Mouse (Mus musculus) kidney, postnatal 25 days (tissue): ENCODE measurements around the gene Cmc4.

ENCODE experiments used
- DNase-seq, 2 experiments: peaks; one replicate each; pipeline ENCODE4 v3.0.0; 2021; ENCODE audit warnings: mixed read lengths in 2 of 2

Gene Cmc4

DNA sequence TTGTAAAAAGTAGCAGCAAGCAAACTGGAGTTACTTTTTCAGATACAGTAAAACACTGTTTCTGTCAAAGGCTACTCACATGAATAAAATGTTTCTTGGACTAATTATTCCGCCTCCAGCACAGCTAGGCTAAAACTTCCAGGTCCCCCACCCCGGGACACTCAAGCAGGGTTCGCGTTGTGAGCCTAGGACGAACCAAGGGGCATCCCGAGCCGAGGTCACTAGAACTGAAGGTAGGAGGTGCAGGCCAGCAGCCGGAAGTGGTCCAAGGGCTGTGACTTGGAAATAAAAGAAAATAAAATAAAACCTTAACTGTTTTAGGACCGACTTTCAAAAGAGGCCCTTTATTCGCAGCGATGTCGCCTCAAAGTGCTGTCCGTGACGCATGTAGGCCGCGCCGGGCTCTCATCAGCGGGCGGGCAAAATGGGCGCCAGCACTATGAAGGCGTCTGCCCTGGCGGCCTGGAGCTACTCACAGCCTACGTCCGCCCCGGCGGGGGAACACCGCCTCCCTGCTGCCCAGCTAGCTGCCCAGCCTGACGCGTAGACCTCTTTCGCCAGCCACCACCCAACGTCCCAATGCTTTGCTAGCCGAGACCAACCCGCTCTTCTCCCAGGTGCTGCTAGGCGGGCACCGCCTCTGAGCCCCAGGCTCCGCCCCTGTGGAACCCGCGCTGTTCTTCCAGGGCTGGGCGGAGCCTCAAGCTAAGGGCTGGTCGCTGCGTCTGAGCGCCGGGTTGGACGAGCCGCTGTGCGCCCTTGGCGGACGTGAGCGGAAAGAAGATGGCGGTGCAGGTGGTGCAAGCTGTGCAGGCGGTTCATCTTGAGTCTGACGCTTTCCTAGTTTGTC lies at the start of gene Cmc4, which contains the start of the genes Mtcp1 and Brcc3:
Gene Cmc4, minus strand, starts transcription at position 649 of the 850 bp plus-strand sequence.
Gene Mtcp1, minus strand, starts transcription at position 653 of the 850 bp plus-strand sequence.
Gene Brcc3, plus strand, starts transcription at position 693 of the 850 bp plus-strand sequence.
- peak; percentile 88 to 95 for DNase-seq

DNA sequence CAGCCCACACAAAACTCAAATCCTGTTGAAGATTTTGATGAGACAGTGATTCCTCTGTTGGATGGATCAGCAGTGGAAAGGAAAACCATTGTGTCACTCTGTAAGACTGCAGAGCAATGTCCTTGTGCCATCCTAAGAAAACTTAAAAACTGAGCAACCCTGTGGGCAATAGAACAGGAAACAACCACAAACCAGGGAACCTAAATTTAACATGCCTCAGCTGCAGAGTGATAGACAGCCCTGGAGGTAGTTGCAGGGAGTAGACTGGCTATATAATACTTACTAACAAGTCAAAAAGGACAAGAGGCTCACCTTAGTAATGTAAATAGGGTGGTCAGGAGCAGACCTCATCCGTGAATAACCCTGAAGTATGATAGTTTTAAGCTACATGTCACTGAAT lies 38.2 kb upstream of the Cmc4 start:
- no peak for DNase-seq

DNA sequence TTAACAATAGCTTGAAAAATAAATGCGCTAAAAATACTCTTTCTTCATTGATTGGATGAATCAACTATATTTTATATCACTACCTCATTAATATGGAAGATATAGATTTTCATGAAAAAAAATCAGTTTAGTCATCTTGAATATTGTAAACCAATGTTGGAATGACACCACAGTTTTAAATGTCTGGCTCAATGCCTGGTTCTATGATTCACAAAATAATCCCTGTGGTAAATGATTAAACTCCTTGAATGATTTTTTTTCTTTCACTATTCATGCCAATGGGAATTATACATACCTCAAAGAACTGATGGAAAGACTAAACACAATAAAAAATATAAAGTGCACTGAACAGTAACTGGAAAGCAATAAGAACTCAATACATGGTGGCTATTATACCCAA lies 6.7 kb downstream of the Cmc4 start:
- DNase-seq: no peak

DNA sequence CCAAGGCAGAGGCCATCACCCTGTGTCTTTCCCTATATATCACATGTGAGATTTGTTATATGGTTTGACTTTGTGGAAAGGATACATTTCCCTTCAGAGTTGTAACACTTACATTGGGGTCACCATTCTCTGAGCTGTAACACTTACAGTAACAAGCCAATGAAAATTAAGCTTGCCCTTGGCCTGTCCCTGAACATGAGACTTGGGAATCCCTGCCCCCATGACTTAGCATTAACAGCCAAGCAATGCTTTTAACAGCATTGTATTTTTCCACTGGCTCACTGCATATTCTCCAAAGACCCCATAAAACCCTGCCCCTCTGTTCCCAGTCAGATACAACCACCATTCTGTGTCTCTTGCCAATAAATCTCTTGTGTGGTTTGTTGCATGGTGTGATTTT lies 13.0 kb downstream of the Cmc4 start:
- DNase-seq: peak in 1 of 2 experiments; percentile 1

DNA sequence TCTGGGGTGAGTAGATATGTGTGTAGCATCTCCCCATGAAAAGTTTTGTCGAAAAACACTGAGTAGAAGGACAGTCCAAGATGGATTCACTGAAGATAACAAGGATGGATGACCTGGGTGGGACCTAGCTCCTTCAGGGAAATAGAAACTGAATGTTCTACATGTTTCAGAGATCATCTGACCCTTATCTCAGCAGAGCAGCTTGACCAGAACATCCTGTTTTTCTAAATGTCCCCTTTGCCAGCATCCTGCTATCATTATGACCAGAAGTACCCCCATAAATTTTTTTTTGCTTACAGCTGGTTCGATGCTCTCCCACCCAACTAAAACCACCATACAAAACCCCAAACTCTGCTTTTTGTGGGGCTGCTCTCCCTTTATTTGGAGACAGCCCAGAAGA lies 13.7 kb downstream of the Cmc4 start:
- DNase-seq: peak in 1 of 2 experiments; percentile 4

DNA sequence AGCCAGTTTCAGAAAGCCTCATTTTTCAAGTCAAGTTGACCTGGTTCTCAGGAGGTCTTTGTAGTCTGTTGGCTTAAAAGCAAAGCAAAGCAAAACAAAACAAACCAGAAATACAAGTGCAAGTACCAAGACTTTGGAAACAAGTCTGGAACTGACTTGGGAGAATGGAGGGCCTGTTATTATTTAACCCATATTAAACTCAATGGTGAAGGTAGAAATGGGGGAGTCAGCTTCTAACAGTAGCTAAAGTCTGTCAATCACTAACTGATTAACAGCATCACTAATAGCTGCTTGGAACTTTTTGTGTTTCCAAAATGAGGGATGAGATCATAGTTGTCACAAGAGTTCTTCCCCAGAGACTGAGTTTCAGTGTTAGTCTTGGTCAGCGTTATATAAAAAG lies 16.9 kb downstream of the Cmc4 start:
- DNase-seq: no peak

DNA sequence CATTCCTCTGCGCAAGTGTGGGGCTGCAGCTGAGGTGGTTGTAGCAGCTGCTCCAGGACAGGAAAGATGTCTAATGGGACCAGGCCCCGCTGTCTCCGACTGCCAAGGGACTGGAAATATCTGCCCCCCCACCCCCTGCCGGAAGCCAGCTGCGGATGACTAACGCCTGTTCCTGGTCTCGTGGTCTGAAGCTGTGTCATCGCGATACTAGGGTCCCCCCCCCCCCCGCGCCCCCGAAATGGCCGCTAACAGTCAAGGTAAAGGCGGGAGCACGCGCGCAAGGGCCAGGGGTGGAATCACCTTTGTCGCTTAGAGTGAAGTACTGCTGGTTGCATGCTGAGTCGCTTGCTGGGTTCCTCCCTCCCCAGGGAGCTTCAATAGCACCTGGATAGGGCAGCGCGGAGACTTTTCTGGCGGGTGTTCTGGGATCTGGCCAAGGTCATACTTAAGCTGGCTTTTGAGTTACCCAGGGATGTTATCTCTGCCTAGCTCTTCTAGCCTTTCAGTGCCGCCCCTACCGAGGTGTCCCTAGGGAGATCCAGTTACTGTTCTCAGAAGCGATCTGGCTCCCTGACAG lies 34.1 kb downstream of the Cmc4 start, which contains the start of the genes Fundc2 and F8:
Gene Fundc2, plus strand, starts transcription at position 205 of the 577 bp plus-strand sequence.
Gene F8, minus strand, starts transcription at position 421 of the 577 bp plus-strand sequence.
- DNase-seq: peak; percentile 84 to 89

DNA sequence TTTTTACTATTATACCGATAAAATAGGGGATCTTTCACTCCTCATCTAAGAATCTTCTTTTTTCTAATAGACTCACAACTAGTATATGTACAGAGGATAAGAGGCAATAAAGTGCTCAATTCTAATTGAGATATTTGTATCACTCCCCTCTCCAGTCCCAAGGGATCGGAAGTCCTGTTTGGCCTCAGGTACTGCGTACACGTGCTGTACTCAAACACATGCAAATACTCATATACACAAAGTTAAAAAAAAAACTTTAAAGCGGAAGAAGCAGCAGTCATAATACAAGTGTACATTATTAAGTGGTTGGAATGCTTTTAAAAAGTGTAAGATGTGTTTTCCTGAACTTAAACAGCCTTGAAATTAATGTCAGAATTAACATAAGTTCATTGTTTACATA lies 34.7 kb downstream of the Cmc4 start:
- no peak for DNase-seq

DNA sequence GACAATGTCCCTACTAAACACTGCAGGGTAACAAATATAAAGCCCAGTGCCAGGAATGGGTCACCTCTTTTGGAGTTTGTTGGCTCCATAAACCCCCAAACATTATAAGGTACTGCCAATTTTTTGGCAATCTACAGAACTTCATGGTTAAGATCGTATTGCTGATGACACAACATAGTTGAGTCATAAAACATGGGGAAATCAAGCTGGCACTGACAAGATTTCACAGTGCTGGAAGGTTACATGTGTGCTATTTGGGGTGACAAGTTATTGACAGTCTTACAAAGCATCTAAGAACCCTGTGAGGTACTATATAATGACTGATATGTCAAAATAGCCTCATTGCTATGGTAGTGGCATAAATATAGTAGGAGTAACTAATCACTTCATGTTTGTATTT lies 35.2 kb downstream of the Cmc4 start:
- DNase-seq: no peak

DNA sequence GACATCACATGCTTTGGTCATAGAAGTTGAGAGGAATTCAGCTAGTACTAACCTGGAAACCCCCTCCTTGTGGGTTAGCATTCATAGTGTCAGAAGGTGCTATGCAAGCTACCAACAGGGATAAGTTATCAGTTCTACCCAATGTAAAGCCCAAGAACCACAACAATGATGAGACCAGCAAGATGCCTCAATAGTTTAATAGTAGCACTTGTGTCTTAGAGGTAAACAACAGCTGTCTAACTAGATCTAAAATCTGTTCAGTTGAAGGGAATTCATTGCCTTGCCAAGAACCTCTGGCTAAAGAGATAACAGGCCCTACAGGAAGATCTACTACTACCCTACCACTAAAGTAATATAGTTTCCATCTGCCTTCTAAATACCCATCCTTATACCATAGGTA lies 39.6 kb downstream of the Cmc4 start:
- DNase-seq: no peak

DNA sequence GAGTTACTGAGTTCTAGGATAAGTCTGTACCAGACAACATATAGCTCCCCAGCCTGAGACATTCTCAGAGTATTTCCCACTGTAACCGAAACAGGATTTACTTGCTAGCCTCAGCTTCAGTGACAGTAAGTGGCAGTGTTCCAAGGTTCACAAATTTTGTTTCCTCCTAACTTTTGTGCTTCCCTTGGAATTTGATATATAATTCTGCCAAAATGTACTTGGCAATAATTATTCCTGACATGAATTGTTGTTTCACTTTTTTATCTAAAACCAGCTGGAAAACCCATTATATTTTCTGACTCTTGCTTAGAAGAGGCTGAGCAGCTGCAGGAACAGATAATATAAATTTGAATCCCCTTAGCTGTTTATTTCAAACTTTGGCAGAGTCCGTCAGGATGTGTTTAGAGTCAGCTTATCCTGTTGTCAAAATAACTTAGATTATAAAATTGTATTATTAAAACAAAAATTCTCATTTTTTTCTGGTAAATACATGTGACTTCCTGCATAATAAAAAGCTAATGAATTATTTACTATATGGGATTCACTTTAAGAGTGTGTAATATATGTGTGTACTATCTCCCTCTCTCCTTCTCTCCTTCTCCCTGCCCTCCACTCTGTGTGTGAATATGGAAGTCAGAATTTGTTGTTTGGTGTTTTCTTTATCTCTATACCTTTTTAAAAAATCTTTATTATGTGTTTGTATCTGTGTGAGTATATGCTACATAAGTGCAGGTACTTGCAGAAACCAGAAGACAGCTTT lies 43.5 kb downstream of the Cmc4 start:
- peak; percentile 32 to 33 for DNase-seq

DNA sequence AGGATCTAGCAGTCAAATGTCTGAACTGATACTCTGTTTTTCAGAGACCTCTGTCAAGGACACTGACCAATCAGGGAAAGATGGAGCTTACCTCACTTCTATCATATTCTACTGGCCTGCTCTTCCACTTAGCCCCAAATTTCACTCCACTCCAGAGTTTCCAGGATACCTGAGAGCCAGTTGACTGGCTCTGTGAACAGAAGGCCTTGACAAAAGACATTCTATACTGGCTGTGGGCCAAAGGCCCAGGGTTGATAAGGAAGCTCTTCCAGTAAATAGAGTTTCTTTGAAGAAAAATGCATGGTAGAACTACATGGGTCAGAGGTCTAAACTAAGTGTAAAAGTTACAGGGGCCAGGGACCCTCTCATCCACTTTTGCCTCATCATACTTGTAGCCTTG lies 46.2 kb downstream of the Cmc4 start:
- peak; percentile 38 to 42 for DNase-seq
